Mouse (Mus musculus) lung, postnatal 0 days (tissue): ENCODE results near the gene 1700011L22Rik. TPM values are rescaled to one million over a fixed set of nuclear protein-coding genes. Genes with fewer than 3 reads are reported as not detected.
A peak's percentile ranks its signal among the peaks of the same experiment; 100 is the strongest.

Source experiments
- ATAC-seq: fragments of 200-750 bp; cut with Nextera tagmentation; 2 replicates; pipeline ENCODE4 v1.8.0; 2017; ENCODE audit warnings: moderate library complexity
- DNase-seq: peaks from one replicate; pipeline ENCODE4 v3.0.0-alpha.2; 2016; ENCODE audit warnings: low spot score
- H3K27ac ChIP-seq: fragments of 300-500 bp; sonication (generic); 2 replicates; pipeline ENCODE4 v1.5.1; 2014; ENCODE audit warnings: antibody characterized with exemption, mild to moderate bottlenecking, low read length, mixed read lengths
- H3K27me3 ChIP-seq: fragments of 300-500 bp; sonication (generic); replicated peaks from 2 replicates; pipeline ENCODE4 v1.6.1; 2014; ENCODE audit warnings: low read length, mixed read lengths; ENCODE audit not compliant: insufficient read depth
- H3K36me3 ChIP-seq: fragments of 300-500 bp; sonication (generic); 2 replicates; pipeline ENCODE4 v1.6.1; 2014; ENCODE audit warnings: low read length, mixed read lengths; ENCODE audit not compliant: insufficient read depth
- H3K4me1 ChIP-seq: fragments of 300-500 bp; sonication (generic); 2 replicates; pipeline ENCODE4 v1.6.1; 2014; ENCODE audit warnings: antibody characterized with exemption, low read depth, low read length, mixed read lengths; ENCODE audit not compliant: insufficient read depth
- H3K4me2 ChIP-seq: fragments of 300-500 bp; sonication (generic); replicated peaks from 2 replicates; pipeline ENCODE4 v1.6.1; 2014; ENCODE audit warnings: low read depth, mild to moderate bottlenecking, low read length, moderate library complexity, mixed read lengths
- H3K4me3 ChIP-seq: fragments of 300-500 bp; sonication (generic); 2 replicates; pipeline ENCODE4 v1.5.1; 2014; ENCODE audit warnings: low read depth, low read length
- H3K9ac ChIP-seq: fragments of 300-500 bp; sonication (generic); replicated peaks from 2 replicates; pipeline ENCODE4 v1.6.1; 2014; ENCODE audit warnings: low read depth, mild to moderate bottlenecking
- H3K9me3 ChIP-seq: fragments of 300-500 bp; sonication (generic); 2 replicates; pipeline ENCODE4 v1.6.1; 2016; ENCODE audit warnings: low read length, mixed read lengths
- CTCF ChIP-seq: IDR thresholded peaks from 2 replicates; pipeline ENCODE4 v1.5.1; 2016; ENCODE audit warnings: antibody characterized with exemption, mild to moderate bottlenecking
- EP300 ChIP-seq: IDR thresholded peaks from 2 replicates; pipeline ENCODE4 v1.6.1; 2016; ENCODE audit warnings: antibody characterized with exemption, mild to moderate bottlenecking, control low read depth
- WGBS: fragments of 180-500 bp; shearing (Covaris S2); extraction: QIAGEN DNeasy Blood & Tissue Kit; methylation state at CpG from one replicate; pipeline ENCODE4 v1.1.7; 2014; 5-methylcytosine and 5-hydroxymethylcytosine counted together
- polyA plus RNA-seq: library from polyadenylated mRNA; unstranded; fragments of >200 nt; fragmentation: Nextera tagmentation; extraction: Ambion mirVana; gene quantifications from 2 replicates; pipeline ENCODE4 v1.2.1, GENCODE M21; 2015

The 1700011L22Rik gene
- polyA plus RNA-seq, 1 experiment from 2014 or later: not detected

- Histone ChIP-seq H3K9me3 (no peaks in the 10 kb centered on the region), H3K4me1 (peaks cover 14% of the 10 kb centered on the region; the same call in 1 of the 2 replicates), H3K27ac (no peak overlapping the region), H3K9ac (no peak overlapping the region), H3K4me3 (no peak overlapping the region), H3K36me3 (no peaks in the 10 kb centered on the region), H3K27me3 (no peaks in the 10 kb centered on the region), H3K4me2 (no peak overlapping the region)
- no peak for DNase-seq
- TF ChIP-seq CTCF (no peak), EP300 (no peak)
- ATAC-seq: no peak
- WGBS: 18% methylated on average over 1 of the region's 1 CpGs
Observed at GRCm38 (mm10) chr8:79164336-79164735, 84.0 kb downstream of the 1700011L22Rik start.

GRCm38 (mm10) chr8:79162533-79163308 lies 85.6 kb downstream of the 1700011L22Rik start:
- no peak overlapping the region for H3K9ac ChIP-seq
- no peaks in the 10 kb centered on the region for H3K9me3 ChIP-seq
- H3K4me1 ChIP-seq: peaks cover 16% of the 10 kb centered on the region; the same call in 1 of the 2 replicates
- DNase-seq (peak; percentile 74), ATAC-seq (peak; percentile 67)
- WGBS: 22% methylated on average over 10 of the region's 10 CpGs
- H3K36me3 ChIP-seq: no peaks in the 10 kb centered on the region
- no peak overlapping the region for H3K4me2 ChIP-seq
- no peak for TF ChIP-seq EP300
- TF ChIP-seq CTCF: no peak
- H3K27me3 ChIP-seq: no peaks in the 10 kb centered on the region
- H3K4me3 ChIP-seq: no peak overlapping the region
- no peak overlapping the region; the same call in 1 of the 2 replicates for H3K27ac ChIP-seq

GRCm38 (mm10) chr8:79161172-79161778 lies 87.1 kb downstream of the 1700011L22Rik start:
- Histone ChIP-seq H3K4me2 (no peak overlapping the region), H3K9me3 (no peaks in the 10 kb centered on the region), H3K27me3 (no peaks in the 10 kb centered on the region), H3K27ac (no peak overlapping the region), H3K36me3 (no peaks in the 10 kb centered on the region), H3K9ac (no peak overlapping the region), H3K4me1 (peaks cover 16% of the 10 kb centered on the region; the same call in 1 of the 2 replicates), H3K4me3 (no peak overlapping the region)
- 82% methylated on average over 4 of the region's 4 CpGs for WGBS
- TF ChIP-seq EP300 (no peak), CTCF (no peak)
- DNase-seq: no peak
- ATAC-seq: no peak

Other genes with a start within 250 kb of the 1700011L22Rik start
- 3.4 and 4.2 TPM in 2 replicates for gene Zfp827, start 220.1 kb downstream of the 1700011L22Rik start, polyA plus RNA-seq
- gene Mmaa, start 46.4 kb upstream of the 1700011L22Rik start, polyA plus RNA-seq: 7.9 and 11.1 TPM in 2 replicates
- gene Smad1, start 150.9 kb upstream of the 1700011L22Rik start, polyA plus RNA-seq: 23.0 and 25.1 TPM in 2 replicates